Mouse (Mus musculus) limb, embryonic 14.5 days (tissue): ENCODE measurements around the gene Zbed5. TPM values are rescaled to one million over a fixed set of nuclear protein-coding genes. Genes with fewer than 3 reads are reported as not detected.
A peak's percentile ranks its signal among the peaks of the same experiment; 100 is the strongest.
"Not testable (repeated sequence)": the region's sequence is repeated elsewhere in the genome, so short reads cannot be mapped to it uniquely, and the experiment has no call there.

Experiments used
- ATAC-seq: fragments of 200-750 bp; cut with Nextera tagmentation; 2 replicates; pipeline ENCODE4 v1.8.0; 2017; ENCODE audit warnings: low read depth, moderate number of reproducible peaks, moderate TSS enrichment; ENCODE audit not compliant: low FRiP score
- DNase-seq: peaks from one replicate; pipeline ENCODE4 v3.0.0-alpha.2; 2015; ENCODE audit warnings: low spot score
- H3K27ac ChIP-seq: fragments of 300-500 bp; sonication (generic); replicated peaks from 2 replicates; pipeline ENCODE4 v1.5.1; 2014; ENCODE audit warnings: low read depth, mild to moderate bottlenecking, low read length, moderate library complexity, mixed read lengths
- H3K27me3 ChIP-seq: fragments of 300-500 bp; sonication (generic); 2 replicates; pipeline ENCODE4 v1.6.1; 2014; ENCODE audit warnings: low read length, mixed read lengths; ENCODE audit not compliant: control insufficient read depth, insufficient read depth
- H3K36me3 ChIP-seq: fragments of 300-500 bp; sonication (generic); 2 replicates; pipeline ENCODE4 v1.6.1; 2014; ENCODE audit warnings: mild to moderate bottlenecking, low read length, moderate library complexity, mixed read lengths; ENCODE audit not compliant: control insufficient read depth, insufficient read depth
- H3K4me1 ChIP-seq: fragments of 300-500 bp; sonication (generic); 2 replicates; pipeline ENCODE4 v1.6.1; 2014; ENCODE audit warnings: antibody characterized with exemption, low read length, mixed read lengths; ENCODE audit not compliant: control insufficient read depth, insufficient read depth
- H3K4me2 ChIP-seq: fragments of 300-500 bp; sonication (generic); replicated peaks from 2 replicates; pipeline ENCODE4 v1.6.1; 2014; ENCODE audit warnings: low read depth, mild to moderate bottlenecking, low read length, moderate library complexity; ENCODE audit not compliant: severe bottlenecking
- H3K4me3 ChIP-seq: fragments of 300-500 bp; sonication (generic); replicated peaks from 2 replicates; pipeline ENCODE4 v1.5.1; 2014; ENCODE audit warnings: low read length
- H3K9ac ChIP-seq: fragments of 300-500 bp; sonication (generic); 2 replicates; pipeline ENCODE4 v1.6.1; 2014; ENCODE audit warnings: mild to moderate bottlenecking, low read depth, low read length, moderate library complexity; ENCODE audit not compliant: severe bottlenecking
- H3K9me3 ChIP-seq: fragments of 300-500 bp; sonication (generic); 2 replicates; pipeline ENCODE4 v1.6.1; 2016; ENCODE audit warnings: low read length; ENCODE audit not compliant: control insufficient read depth
- POLR2A ChIP-seq: fragments of 200-500 bp; IDR thresholded peaks from 2 replicates; pipeline ENCODE4 v1.8.0; 2012; ENCODE audit warnings: inconsistent platforms, mild to moderate bottlenecking, moderate library complexity, borderline replicate concordance; ENCODE audit not compliant: insufficient read depth, insufficient read length; ENCODE audit errors: extremely low read depth
- WGBS: fragments of 180-500 bp; shearing (Covaris S2); extraction: QIAGEN DNeasy Blood & Tissue Kit; methylation state at CpG from one replicate; pipeline ENCODE4 v1.1.7; 2014; 5-methylcytosine and 5-hydroxymethylcytosine counted together
- polyA plus RNA-seq, 2 experiments: library from polyadenylated mRNA; depleted of rRNA in 1 of 2; stranded (reverse) in 1 of 2; unstranded in 1 of 2; fragments of >200 nt; fragmentation: Nextera tagmentation in 1 of 2; extraction: Ambion mirVana in 1 of 2; gene quantifications; 2 replicates each; pipeline versions ENCODE4 v1.2.1 to v1.2.3; 2012 to 2014

Zbed5 gene
- polyA plus RNA-seq, 2 experiments = 8.2 to 9.1 TPM

GRCm38 (mm10) chr5:129909147-129909546 lies 13.6 kb downstream of the Zbed5 start:
- Histone ChIP-seq H3K9me3 (no peaks in the 10 kb centered on the region), H3K4me3 (peak overlapping the region; percentile 63), H3K27me3 (no peaks in the 10 kb centered on the region), H3K9ac (peak overlapping the region; percentile 80; the same call in 1 of the 2 replicates), H3K36me3 (0 out of 2 replicates have a peak, but pooled peaks cover 1% of the 10 kb centered on the region), H3K4me2 (peak overlapping the region; percentile 79), H3K27ac (no peak overlapping the region), H3K4me1 (0 out of 2 replicates have a peak, but pooled peaks cover 4% of the 10 kb centered on the region)
- TF ChIP-seq POLR2A = no peak
- 71% methylated on average over 9 of the region's 9 CpGs for WGBS
- DNase-seq = no peak
- ATAC-seq = no peak

GRCm38 (mm10) chr5:129909591-129909990 lies 14.1 kb downstream of the Zbed5 start:
- Histone ChIP-seq H3K36me3 (no peaks in the 10 kb centered on the region), H3K4me1 (0 out of 2 replicates have a peak, but pooled peaks cover 4% of the 10 kb centered on the region), H3K27me3 (no peaks in the 10 kb centered on the region), H3K4me3 (no peak overlapping the region), H3K27ac (no peak overlapping the region), H3K9me3 (no peaks in the 10 kb centered on the region), H3K9ac (no peak overlapping the region), H3K4me2 (0 out of 2 replicates have a peak overlapping the region, but pooled peaks have one; percentile 79)
- ATAC-seq (no peak), DNase-seq (no peak)
- no peak for TF ChIP-seq POLR2A
- WGBS = 78% methylated on average over 7 of the region's 7 CpGs

- no peak for TF ChIP-seq POLR2A
- Histone ChIP-seq H3K9ac (no peak overlapping the region), H3K27ac (no peak overlapping the region), H3K9me3 (no peaks in the 10 kb centered on the region), H3K4me3 (no peak overlapping the region), H3K4me1 (0 out of 2 replicates have a peak, but pooled peaks cover 2% of the 10 kb centered on the region), H3K27me3 (no peaks in the 10 kb centered on the region), H3K4me2 (no peak overlapping the region), H3K36me3 (no peaks in the 10 kb centered on the region)
- ATAC-seq (no peak), DNase-seq (no peak)
- WGBS = 31% methylated on average over 2 of the region's 2 CpGs
These were observed 18.5 kb downstream of the Zbed5 start for GRCm38 (mm10) chr5:129914024-129914423.

GRCm38 (mm10) chr5:129915491-129915890 lies 20.0 kb downstream of the Zbed5 start:
- not testable (repeated sequence) for H3K4me3 ChIP-seq, H3K4me2 ChIP-seq, H3K9me3 ChIP-seq, H3K27me3 ChIP-seq, H3K27ac ChIP-seq, ATAC-seq, H3K36me3 ChIP-seq, H3K9ac ChIP-seq, DNase-seq, H3K4me1 ChIP-seq
- WGBS = 85% methylated on average over 10 of the region's 11 CpGs

- no peak overlapping the region for H3K27ac ChIP-seq
- no peaks in the 10 kb centered on the region for H3K9me3 ChIP-seq
- H3K9ac ChIP-seq = no peak overlapping the region
- no peaks in the 10 kb centered on the region for H3K27me3 ChIP-seq
- H3K4me2 ChIP-seq = no peak overlapping the region
- 89% methylated on average over 24 of the region's 24 CpGs for WGBS
- H3K36me3 ChIP-seq = no peaks in the 10 kb centered on the region
- no peak for DNase-seq
- no peak for ATAC-seq
- H3K4me1 ChIP-seq = no peaks in the 10 kb centered on the region
- no peak overlapping the region for H3K4me3 ChIP-seq
- no peak for TF ChIP-seq POLR2A
These were observed 22.6 kb downstream of the Zbed5 start for GRCm38 (mm10) chr5:129918065-129918651.
